Mouse (Mus musculus) spleen, adult 2 months (tissue): ENCODE data around the gene Dnajc15.

Experiments used
- CTCF ChIP-seq: fragments of 200-500 bp; IDR thresholded peaks from 2 replicates; pipeline ENCODE4 v1.5.1; 2011; ENCODE audit warnings: mild to moderate bottlenecking, inconsistent platforms; ENCODE audit not compliant: insufficient read depth, insufficient read length, insufficient replicate concordance; ENCODE audit errors: extremely low read depth
- POLR2A ChIP-seq: fragments of 200-500 bp; IDR thresholded peaks from 2 replicates; pipeline ENCODE4 v1.6.1; 2011; ENCODE audit warnings: low read depth, low read length, inconsistent platforms

- TF ChIP-seq CTCF (no peak), POLR2A (no peak)
These were observed 4.0 kb downstream of the Dnajc15 start for GRCm38 (mm10) chr14:77870926-77871325.
